In genomic region chr5:19745376-19745775, GRCm38 (mm10) we compare ENCODE assay signal across 29 mouse cellular contexts.
A peak's percentile ranks its signal among the peaks of the same experiment; 100 is the strongest.
DNase-seq lines count a peak whose midpoint lies in the region; ATAC-seq and TF ChIP-seq lines count a peak whose summit lies in the region.
"Had no signal": no experiment of that assay in that cellular context is flagged by ENCODE, and none has a peak within 500 bp of the region (broad histone marks: within the 10 kb centered on the region; RNA-seq: fewer than 3 reads in every experiment).

No protein-coding gene starts in this region.

- no peak overlapping the region for H3K4me3 ChIP-seq in forebrain, embryonic 16.5 days (replicated peaks; ENCODE audit: low read length)
- no peak overlapping the region for H3K4me3 ChIP-seq in forebrain, embryonic 10.5 days
- H3K4me3 ChIP-seq in layer of hippocampus, adult 2 months, result no peak overlapping the region
- no peak overlapping the region for H3K4me3 ChIP-seq in midbrain, postnatal 0 days (ENCODE audit: low read depth, low read length)
- no peak overlapping the region for H3K4me3 ChIP-seq in midbrain, embryonic 14.5 days (replicated peaks; ENCODE audit: low read depth, low read length)
- H3K4me3 ChIP-seq: embryonic facial prominence, embryonic 12.5 days; forebrain, embryonic 12.5 days; heart, embryonic 13.5 days; kidney, embryonic 15.5 days; midbrain, embryonic 13.5 days; neural tube, embryonic 15.5 days had no signal

- 87% methylated on average over 2 of the region's 2 CpGs for WGBS in forebrain, embryonic 16.5 days
- 97% methylated on average over 2 of the region's 2 CpGs for WGBS in forebrain, embryonic 10.5 days
- 98% methylated on average over 2 of the region's 2 CpGs for WGBS in midbrain, postnatal 0 days
- 89% methylated on average over 2 of the region's 2 CpGs for WGBS in midbrain, embryonic 14.5 days

- H3K36me3 ChIP-seq in forebrain, embryonic 16.5 days (ENCODE audit: control insufficient read depth, insufficient read depth), result no peaks in the 10 kb centered on the region
- H3K36me3 ChIP-seq in forebrain, embryonic 10.5 days (replicated peaks), result no peaks in the 10 kb centered on the region
- H3K36me3 ChIP-seq in midbrain, postnatal 0 days (ENCODE audit: insufficient read depth, low read length), result no peaks in the 10 kb centered on the region
- H3K36me3 ChIP-seq in midbrain, embryonic 14.5 days (ENCODE audit: control insufficient read depth, insufficient read depth, low read length), result no peaks in the 10 kb centered on the region
- H3K36me3 ChIP-seq: embryonic facial prominence, embryonic 12.5 days; forebrain, embryonic 12.5 days; heart, embryonic 13.5 days; kidney, embryonic 15.5 days; midbrain, embryonic 13.5 days; neural tube, embryonic 15.5 days had no signal

- H3K9ac ChIP-seq in forebrain, embryonic 16.5 days (replicated peaks; ENCODE audit: low read depth, low read length), result no peak overlapping the region
- no peak overlapping the region for H3K9ac ChIP-seq in midbrain, postnatal 0 days (replicated peaks; ENCODE audit: low read length, poor library complexity, severe bottlenecking)
- H3K9ac ChIP-seq in midbrain, embryonic 14.5 days (replicated peaks; ENCODE audit: low read length), result no peak overlapping the region
- H3K9ac ChIP-seq: embryonic facial prominence, embryonic 12.5 days; forebrain, embryonic 12.5 days; heart, embryonic 13.5 days; hindbrain, embryonic 14.5 days; kidney, embryonic 15.5 days; liver, embryonic 14.5 days; midbrain, embryonic 13.5 days; neural tube, embryonic 15.5 days had no signal

- DNase-seq in forebrain, embryonic 10.5 days (ENCODE audit: extremely low spot score, low spot score), result no peak
- DNase-seq in layer of hippocampus, adult 2 months (ENCODE audit: low spot score in 2 of 2), result peak; percentile 28 to 58
- no peak for DNase-seq in layer of hippocampus, postnatal 36 days
- peak; percentile 19 for DNase-seq in midbrain, postnatal 0 days (ENCODE audit: low spot score)
- no peak for DNase-seq in midbrain, embryonic 14.5 days
- no peak for DNase-seq in adrenal gland, postnatal 14 days
- DNase-seq in thymus, adult 18-20 months, result no peak
- DNase-seq: adrenal gland, postnatal 36 days; cerebellum, adult 8-10 months; gastrocnemius, postnatal 10 days; heart, postnatal 10 days; kidney, postnatal 25 days; liver; lung, adult 2 months; lung, postnatal 10 days; retina, postnatal 1 day; right cerebral cortex, postnatal 14 days; thymus, postnatal 14 days had no signal

- 0 out of 2 replicates have a peak, but pooled peaks have one; percentile 61 for ATAC-seq in forebrain, embryonic 16.5 days
- no peak for ATAC-seq in midbrain, postnatal 0 days (ENCODE audit: low FRiP score)
- ATAC-seq in midbrain, embryonic 14.5 days (ENCODE audit: low FRiP score, low TSS enrichment), result no peak
- ATAC-seq: intestine, postnatal 0 days; midbrain, embryonic 13.5 days had no signal

- H3K4me1 ChIP-seq in forebrain, embryonic 16.5 days (replicated peaks; ENCODE audit: control insufficient read depth, insufficient read depth, low read length), result peaks cover 10% of the 10 kb centered on the region
- H3K4me1 ChIP-seq in forebrain, embryonic 10.5 days, result peaks cover 27% of the 10 kb centered on the region
- H3K4me1 ChIP-seq in midbrain, postnatal 0 days (ENCODE audit: insufficient read depth, low read length), result no peaks in the 10 kb centered on the region
- peaks cover 14% of the 10 kb centered on the region; the same call in 1 of the 2 replicates for H3K4me1 ChIP-seq in midbrain, embryonic 14.5 days (ENCODE audit: control insufficient read depth, insufficient read depth, low read length)
- H3K4me1 ChIP-seq: heart, embryonic 13.5 days; kidney, embryonic 15.5 days had no signal

- no peaks in the 10 kb centered on the region for H3K27me3 ChIP-seq in forebrain, embryonic 16.5 days (replicated peaks; ENCODE audit: control insufficient read depth, insufficient read depth, low read length)
- no peaks in the 10 kb centered on the region for H3K27me3 ChIP-seq in forebrain, embryonic 10.5 days (ENCODE audit: poor library complexity, severe bottlenecking)
- no peaks in the 10 kb centered on the region for H3K27me3 ChIP-seq in midbrain, postnatal 0 days (ENCODE audit: insufficient read depth, low read length)
- no peaks in the 10 kb centered on the region for H3K27me3 ChIP-seq in midbrain, embryonic 14.5 days (ENCODE audit: control insufficient read depth, insufficient read depth, low read length)
- H3K27me3 ChIP-seq: embryonic facial prominence, embryonic 12.5 days; forebrain, embryonic 12.5 days; heart, embryonic 13.5 days; kidney, embryonic 15.5 days; midbrain, embryonic 13.5 days; neural tube, embryonic 15.5 days had no signal

- H3K27ac ChIP-seq in forebrain, embryonic 16.5 days (ENCODE audit: low read length), result peak overlapping the region; percentile 12; the same call in 1 of the 2 replicates
- no peak overlapping the region for H3K27ac ChIP-seq in forebrain, embryonic 10.5 days
- H3K27ac ChIP-seq in layer of hippocampus, adult 2 months, result peak overlapping the region; percentile 91
- no peak overlapping the region for H3K27ac ChIP-seq in midbrain, postnatal 0 days (ENCODE audit: low read depth, low read length)
- no peak overlapping the region for H3K27ac ChIP-seq in midbrain, embryonic 14.5 days (replicated peaks; ENCODE audit: low read depth, low read length)
- H3K27ac ChIP-seq: embryonic facial prominence, embryonic 12.5 days; forebrain, embryonic 12.5 days; heart, embryonic 13.5 days; hindbrain, embryonic 14.5 days; kidney, embryonic 15.5 days; liver, embryonic 14.5 days; macrophage; midbrain, embryonic 13.5 days; neural tube, embryonic 15.5 days had no signal

- H3K4me2 ChIP-seq in forebrain, embryonic 16.5 days (ENCODE audit: low read length), result no peak overlapping the region
- no peak overlapping the region for H3K4me2 ChIP-seq in midbrain, postnatal 0 days (ENCODE audit: low read depth, low read length, poor library complexity, severe bottlenecking)
- no peak overlapping the region for H3K4me2 ChIP-seq in midbrain, embryonic 14.5 days (ENCODE audit: low read length)
- H3K4me2 ChIP-seq: embryonic facial prominence, embryonic 12.5 days; forebrain, embryonic 12.5 days; heart, embryonic 13.5 days; hindbrain, embryonic 14.5 days; kidney, embryonic 15.5 days; midbrain, embryonic 13.5 days; neural tube, embryonic 15.5 days had no signal

- TF ChIP-seq CTCF in layer of hippocampus, adult 2 months (conservative IDR thresholded peaks at IDR 0.05), result no peak
- no peak for TF ChIP-seq CTCF in midbrain, postnatal 0 days (IDR thresholded peaks at IDR 0.05)

- H3K9me3 ChIP-seq in forebrain, embryonic 16.5 days (ENCODE audit: control insufficient read depth, low read length), result no peaks in the 10 kb centered on the region
- no peaks in the 10 kb centered on the region for H3K9me3 ChIP-seq in forebrain, embryonic 10.5 days
- no peaks in the 10 kb centered on the region for H3K9me3 ChIP-seq in midbrain, postnatal 0 days (ENCODE audit: low read length)
- no peaks in the 10 kb centered on the region for H3K9me3 ChIP-seq in midbrain, embryonic 14.5 days (ENCODE audit: control insufficient read depth, low read length)
- H3K9me3 ChIP-seq: embryonic facial prominence, embryonic 12.5 days; forebrain, embryonic 12.5 days; heart, embryonic 13.5 days; kidney, embryonic 15.5 days; midbrain, embryonic 13.5 days; neural tube, embryonic 15.5 days had no signal

Comparison
In these comparisons a context has a peak if more than half of its experiments do, and no peak if none do; other contexts are left out.
1. H3K27ac ChIP-seq: peak in forebrain, embryonic 16.5 days (single experiment) and layer of hippocampus, adult 2 months (single experiment); none in forebrain, embryonic 10.5 days (single experiment), midbrain, postnatal 0 days (single experiment) and midbrain, embryonic 14.5 days (single experiment).
2. DNase-seq: peak in layer of hippocampus, adult 2 months (2 of 2) and midbrain, postnatal 0 days (single experiment); none in forebrain, embryonic 10.5 days (single experiment), layer of hippocampus, postnatal 36 days (0 of 2), midbrain, embryonic 14.5 days (single experiment), adrenal gland, postnatal 14 days (single experiment) and thymus, adult 18-20 months (0 of 2).